Comparison of ENCODE assay signal across 8 mouse cellular contexts in the genomic region with DNA sequence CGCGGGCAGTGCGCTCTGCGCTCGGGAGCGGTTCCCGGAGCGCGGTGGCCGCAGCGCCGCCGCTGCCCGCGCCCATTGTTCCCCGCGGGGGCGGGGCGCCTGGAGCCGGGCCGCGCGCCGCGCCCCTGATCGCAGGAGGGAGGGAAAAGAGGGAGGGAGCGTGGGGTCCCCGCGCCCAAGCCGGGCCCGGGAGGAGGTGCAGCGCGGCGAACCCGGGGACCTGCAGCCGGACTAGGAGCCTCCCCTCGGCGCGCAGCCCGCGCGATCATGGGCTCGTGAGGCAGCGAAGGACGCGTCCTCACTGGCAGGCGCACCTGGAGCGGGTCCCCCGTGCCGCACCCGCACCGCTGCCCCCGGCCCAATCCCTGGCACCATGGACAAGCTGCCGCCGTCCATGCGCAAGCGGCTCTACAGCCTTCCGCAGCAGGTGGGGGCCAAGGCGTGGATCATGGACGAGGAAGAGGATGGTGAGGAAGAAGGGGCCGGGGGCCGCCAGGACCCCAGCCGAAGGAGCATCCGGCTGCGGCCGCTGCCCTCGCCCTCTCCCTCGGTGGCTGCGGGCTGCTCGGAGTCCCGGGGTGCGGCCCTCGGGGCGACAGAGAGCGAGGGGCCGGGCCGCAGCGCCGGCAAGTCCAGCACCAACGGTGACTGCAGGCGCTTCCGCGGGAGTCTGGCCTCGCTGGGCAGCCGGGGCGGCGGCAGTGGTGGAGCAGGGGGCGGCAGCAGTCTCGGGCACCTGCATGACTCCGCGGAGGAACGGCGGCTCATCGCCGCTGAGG. TPM values are rescaled to one million over a fixed set of nuclear protein-coding genes. Genes with fewer than 3 reads are reported as not detected.
DNase-seq lines count a peak whose midpoint lies in the region; ATAC-seq and TF ChIP-seq lines count a peak whose summit lies in the region.

A gene (plus strand): TSS at position 274 of the 779 bp plus-strand sequence.

- intact Hi-C loops in gastrocnemius, postnatal 14 days (cut with DNase I; ENCODE audit: low total_unique reads) = no loop called here

- peak; percentile 13 for DNase-seq in gastrocnemius, postnatal 14 days
- no peak for DNase-seq in gastrocnemius, adult 18-20 months (ENCODE audit: low spot score)
- no peak for DNase-seq in thymus, adult 2 months
- DNase-seq in thymus, postnatal 25 days = no peak
- peak; percentile 59 for DNase-seq in hindbrain, embryonic 10.5 days (ENCODE audit: low spot score)
- DNase-seq in thymus, postnatal 0 days (ENCODE audit: low spot score) = no peak

- H3K9me3 ChIP-seq in hindbrain, embryonic 10.5 days = no peaks in the 10 kb centered on the region
- H3K9me3 ChIP-seq in liver, embryonic 16.5 days (replicated peaks; ENCODE audit: control insufficient read depth, low read length) = no peaks in the 10 kb centered on the region

- H3K36me3 ChIP-seq in thymus, adult 2 months (ENCODE audit: control insufficient read depth, insufficient read depth, low read length) = no peaks in the 10 kb centered on the region
- H3K36me3 ChIP-seq in hindbrain, embryonic 10.5 days = no peaks in the 10 kb centered on the region
- no peaks in the 10 kb centered on the region for H3K36me3 ChIP-seq in liver, embryonic 16.5 days (ENCODE audit: control insufficient read depth, insufficient read depth)

- no peak for TF ChIP-seq CTCF in thymus, adult 2 months (IDR thresholded peaks at IDR 0.05; ENCODE audit: borderline replicate concordance, control insufficient read depth, extremely low read depth, insufficient read depth, low read length, poor library complexity)

- H3K4me1 ChIP-seq in thymus, adult 2 months (replicated peaks; ENCODE audit: control insufficient read depth, insufficient read depth, low read length) = no peaks in the 10 kb centered on the region
- H3K4me1 ChIP-seq in hindbrain, embryonic 10.5 days (replicated peaks) = peaks cover 61% of the 10 kb centered on the region
- H3K4me1 ChIP-seq in liver, embryonic 16.5 days (ENCODE audit: control insufficient read depth, low read depth, low read length) = no peaks in the 10 kb centered on the region

- ATAC-seq in liver, embryonic 16.5 days (ENCODE audit: low read depth) = no peak
- no peak for ATAC-seq in CD4-positive, CD25-positive, alpha-beta regulatory T cell, adult 4 months

- peak within 1 kb of the TSS; percentile 6; the same call in 1 of the 2 replicates for H3K4me3 ChIP-seq in thymus, adult 2 months (ENCODE audit: control insufficient read depth, insufficient read depth, low read length)
- peak within 1 kb of the TSS; percentile 64 for H3K4me3 ChIP-seq in hindbrain, embryonic 10.5 days
- H3K4me3 ChIP-seq in liver, embryonic 16.5 days (ENCODE audit: low read depth, low read length) = peak within 1 kb of the TSS; percentile 49

- no peak within 1 kb of the TSS for H3K9ac ChIP-seq in liver, embryonic 16.5 days (ENCODE audit: low read depth, low read length)

- H3K27me3 ChIP-seq in thymus, adult 2 months (ENCODE audit: control insufficient read depth, insufficient read depth, low read length) = no peaks in the 10 kb centered on the region; the same call in 1 of the 2 replicates
- peaks cover 97% of the 10 kb centered on the region for H3K27me3 ChIP-seq in hindbrain, embryonic 10.5 days (ENCODE audit: insufficient read depth, poor library complexity, severe bottlenecking)
- H3K27me3 ChIP-seq in liver, embryonic 16.5 days (ENCODE audit: control insufficient read depth, insufficient read depth, low read depth, low read length) = peaks cover 59% of the 10 kb centered on the region

- no peak within 1 kb of the TSS for H3K27ac ChIP-seq in thymus, adult 2 months (ENCODE audit: control insufficient read depth, insufficient read depth, low read length)
- peak within 1 kb of the TSS; percentile 88 for H3K27ac ChIP-seq in hindbrain, embryonic 10.5 days
- H3K27ac ChIP-seq in liver, embryonic 16.5 days (ENCODE audit: low read length) = no peak within 1 kb of the TSS

- WGBS in thymus, adult 2 months = 4% methylated on average over 95 of the region's 95 CpGs
- under 1% methylated on average over 92 of the region's 95 CpGs for WGBS in hindbrain, embryonic 10.5 days
- 1% methylated on average over 77 of the region's 95 CpGs for WGBS in liver, embryonic 16.5 days (ENCODE audit: insufficient replicate concordance)

- H3K4me2 ChIP-seq in liver, embryonic 16.5 days (ENCODE audit: low read depth, low read length) = peak within 1 kb of the TSS; percentile 63

- TF ChIP-seq POLR2A in thymus, adult 2 months (IDR thresholded peaks at IDR 0.05; ENCODE audit: control insufficient read depth, extremely low read depth, insufficient read depth, low read length, poor library complexity) = no peak

RNA-seq across cellular contexts. Expression of the gene that starts here (rescaled TPM):
- total RNA-seq in gastrocnemius, postnatal 14 days (2021) = under 1 TPM; 0.13 to 0.76 TPM
- 10 to 100 TPM in 1 of 2 experiments, 1 to 10 TPM in 1; 4.0 to 11.2 TPM for total RNA-seq in gastrocnemius, adult 18-20 months (2021)
- polyA plus RNA-seq in thymus, adult 2 months (2012; rRNA removed) = 1.0 and 1.3 TPM in 2 replicates
- 0.70 and 1.1 TPM in 2 replicates for polyA plus RNA-seq in hindbrain, embryonic 10.5 days (2016; fragmentation: Nextera tagmentation; extraction: Ambion mirVana)
- 0.01 TPM in 1 of 2 replicates, not detected in the other for polyA plus RNA-seq in liver, embryonic 16.5 days (2015; fragmentation: Nextera tagmentation; extraction: Ambion mirVana)
- polyA plus RNA-seq in CD4-positive, CD25-positive, alpha-beta regulatory T cell, adult 4 months (2017; shearing (Covaris generic)) = not detected
- polyA plus RNA-seq in thymus, postnatal 0 days (2015; fragmentation: Nextera tagmentation; extraction: Ambion mirVana) = 0.17 and 0.22 TPM in 2 replicates

Comparison
In these comparisons a context has a peak if more than half of its experiments do, and no peak if none do; other contexts are left out.
1. Peak in DNase-seq in gastrocnemius, postnatal 14 days; RNA of the gene not detected or under 1 TPM.
2. H3K4me3 ChIP-seq: peak in every context shown above with its lines; median percentile 64 in hindbrain, embryonic 10.5 days; 49 in liver, embryonic 16.5 days; 6 in thymus, adult 2 months.